Comparison of ENCODE assay signal across 8 mouse cellular contexts in genomic region chr17:8046178-8046577, GRCm38 (mm10).
DNase-seq lines count a peak whose midpoint lies in the region; ATAC-seq and TF ChIP-seq lines count a peak whose summit lies in the region.
"Not testable (repeated sequence)": the region's sequence is repeated elsewhere in the genome, so short reads cannot be mapped to it uniquely, and the experiment has no call there.

No protein-coding gene starts in this region.

- WGBS in intestine, postnatal 0 days, result 0% methylated on average over 2 of the region's 5 CpGs
- 0% methylated on average over 2 of the region's 5 CpGs for WGBS in lung, adult 2 months

- not testable (repeated sequence) for H3K4me1 ChIP-seq in intestine, postnatal 0 days (replicated peaks; ENCODE audit: control insufficient read depth, insufficient read depth, low read length); lung, adult 2 months (ENCODE audit: control insufficient read depth, insufficient read depth, low read length)

- peak; percentile 58 for DNase-seq in T-cell, adult 2 months (ENCODE audit: low spot score)
- DNase-seq in cerebellum, adult 9-11 months, result peak; percentile 22
- DNase-seq in gastrocnemius, adult 8-10 months (ENCODE audit: low spot score in 2 of 2), result peak; percentile 21 to 33
- DNase-seq in layer of hippocampus, adult 9-11 months, result peak; percentile 62
- DNase-seq in lung, adult 2 months, result peak; percentile 38
- peak; percentile 56 for DNase-seq in right cerebral cortex, adult 18-20 months
- peak; percentile 41 to 77 for DNase-seq in thymus, postnatal 10 days (ENCODE audit: low spot score in 2 of 2)

- H3K4me2 ChIP-seq in intestine, postnatal 0 days (replicated peaks; ENCODE audit: low read depth), result not testable (repeated sequence)

- H3K27ac ChIP-seq in intestine, postnatal 0 days (ENCODE audit: low read depth, low read length), result not testable (repeated sequence)

- ATAC-seq in intestine, postnatal 0 days, result not testable (repeated sequence)

- TF ChIP-seq CTCF in intestine, postnatal 0 days (IDR thresholded peaks at IDR 0.05; ENCODE audit: low read depth), result peak; percentile 55
- peak; percentile 29; the same call in 1 of the 2 replicates for TF ChIP-seq CTCF in lung, adult 2 months (IDR thresholded peaks at IDR 0.05; ENCODE audit: insufficient read depth, low read length)

- H3K27me3 ChIP-seq in intestine, postnatal 0 days (replicated peaks; ENCODE audit: control insufficient read depth, insufficient read depth, low read length), result not testable (repeated sequence)

- TF ChIP-seq POLR2A in lung, adult 2 months (IDR thresholded peaks at IDR 0.05; ENCODE audit: borderline replicate concordance, extremely low read depth, low read depth, low read length), result not testable (repeated sequence)

- not testable (repeated sequence) for H3K36me3 ChIP-seq in intestine, postnatal 0 days (ENCODE audit: control insufficient read depth, insufficient read depth)

- H3K9ac ChIP-seq in intestine, postnatal 0 days (ENCODE audit: low read depth, low read length), result not testable (repeated sequence)

- not testable (repeated sequence) for H3K4me3 ChIP-seq in intestine, postnatal 0 days (ENCODE audit: low read depth, low read length); lung, adult 2 months (replicated peaks; ENCODE audit: extremely low read depth, low read depth, low read length)

- H3K9me3 ChIP-seq in intestine, postnatal 0 days (ENCODE audit: control insufficient read depth), result not testable (repeated sequence)
